Mouse (Mus musculus) E14TG2a.4 (cell line): ENCODE results near the gene Pnpla3.

Experiments used
- CTCF ChIP-seq: conservative IDR thresholded peaks from 2 replicates; pipeline ENCODE4 v1.5.1; 2014; ENCODE audit warnings: low read length
- POU5F1 ChIP-seq: IDR thresholded peaks from 2 replicates; pipeline ENCODE4 v1.6.1; 2014; ENCODE audit warnings: low read length, borderline replicate concordance

DNA sequence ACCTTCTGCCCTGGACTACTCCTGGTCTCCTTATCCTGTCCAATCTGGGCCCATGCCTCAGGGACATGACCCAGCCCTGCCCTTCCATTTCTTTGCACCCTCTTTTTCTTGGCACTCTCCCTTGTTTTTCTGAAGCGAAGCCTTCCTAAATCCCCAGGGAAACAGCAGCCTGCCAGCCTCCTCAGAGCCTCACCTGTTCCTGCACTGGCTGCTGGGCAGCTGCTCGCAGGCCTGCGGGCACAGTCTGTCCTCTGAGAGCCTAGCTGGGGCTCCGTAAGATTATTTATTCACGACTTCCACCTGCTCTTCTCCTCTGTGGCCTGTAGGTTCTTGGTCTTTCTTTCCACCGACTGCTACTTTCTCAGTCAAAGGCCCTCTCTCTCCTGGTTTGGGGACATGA is 14.4 kb downstream of the Pnpla3 start:
- TF ChIP-seq CTCF (no peak), POU5F1 (no peak)
